Mouse (Mus musculus) ovary, postnatal 14 days (tissue): ENCODE data around the gene Ilvbl.
"Not testable (repeated sequence)": the region's sequence is repeated elsewhere in the genome, so short reads cannot be mapped to it uniquely, and the experiment has no call there.

ENCODE experiments used
- DNase-seq: peaks from one replicate; pipeline ENCODE4 v3.0.0; 2022; ENCODE audit warnings: low spot score

The Ilvbl gene

GRCm38 (mm10) chr10:78591406-78592328, 17.5 kb downstream of the Ilvbl start, which contains the start of gene Syde1:
Gene Syde1 (minus strand): TSS chr10:78591964.
- DNase-seq, result peak; percentile 50

- DNase-seq, result no peak
These were observed 18.8 kb downstream of the Ilvbl start for GRCm38 (mm10) chr10:78592856-78593379.

- DNase-seq, result no peak
These were observed 19.6 kb downstream of the Ilvbl start for GRCm38 (mm10) chr10:78593736-78594135.

- DNase-seq, result no peak
These were observed 20.0 kb downstream of the Ilvbl start for GRCm38 (mm10) chr10:78594157-78594556.

- no peak for DNase-seq
These were observed 20.4 kb downstream of the Ilvbl start for GRCm38 (mm10) chr10:78594566-78594965.

GRCm38 (mm10) chr10:78599865-78600264, 25.7 kb downstream of the Ilvbl start:
- DNase-seq, result no peak

- DNase-seq, result no peak
These were observed 30.9 kb downstream of the Ilvbl start for GRCm38 (mm10) chr10:78605080-78605479.

- no peak for DNase-seq
These were observed 33.5 kb downstream of the Ilvbl start for GRCm38 (mm10) chr10:78607602-78608001.

- DNase-seq, result no peak
These were observed 43.8 kb downstream of the Ilvbl start, which contains the start of gene Olfr1357 for GRCm38 (mm10) chr10:78617974-78618373. Gene Olfr1357 (minus strand): TSS chr10:78618074.

- not testable (repeated sequence) for DNase-seq
These were observed 49.0 kb downstream of the Ilvbl start for GRCm38 (mm10) chr10:78623143-78623542.

GRCm38 (mm10) chr10:78630194-78630593, 56.0 kb downstream of the Ilvbl start:
- no peak for DNase-seq

GRCm38 (mm10) chr10:78632311-78632710, 58.2 kb downstream of the Ilvbl start:
- peak; percentile 10 for DNase-seq
